Mouse (Mus musculus) hindbrain, embryonic 11.5 days (tissue): ENCODE data around the gene Megf6. TPM values are rescaled to one million over a fixed set of nuclear protein-coding genes. Genes with fewer than 3 reads are reported as not detected.

Experiments
- ATAC-seq: fragments of 200-750 bp; cut with Nextera tagmentation; 2 replicates; pipeline ENCODE4 v1.8.0; 2017; ENCODE audit warnings: mild to moderate bottlenecking, moderate TSS enrichment, moderate library complexity; ENCODE audit not compliant: low FRiP score
- DNase-seq: peaks from one replicate; pipeline ENCODE4 v3.0.0-alpha.2; 2015; ENCODE audit warnings: low spot score
- H3K27ac ChIP-seq: fragments of 300-500 bp; sonication (generic); 2 replicates; pipeline ENCODE4 v1.5.1; 2014; ENCODE audit warnings: mild to moderate bottlenecking, low read depth, low read length
- H3K27me3 ChIP-seq: fragments of 300-500 bp; sonication (generic); 2 replicates; pipeline ENCODE4 v1.6.1; 2014; ENCODE audit warnings: mild to moderate bottlenecking, low read length, moderate library complexity, mixed read lengths; ENCODE audit not compliant: control insufficient read depth, insufficient read depth
- H3K36me3 ChIP-seq: fragments of 300-500 bp; sonication (generic); 2 replicates; pipeline ENCODE4 v1.6.1; 2014; ENCODE audit warnings: mild to moderate bottlenecking, low read length, moderate library complexity, mixed read lengths; ENCODE audit not compliant: control insufficient read depth, insufficient read depth
- H3K4me1 ChIP-seq: fragments of 300-500 bp; sonication (generic); replicated peaks from 2 replicates; pipeline ENCODE4 v1.6.1; 2014; ENCODE audit warnings: low read length, mixed read lengths; ENCODE audit not compliant: control insufficient read depth, insufficient read depth
- H3K4me2 ChIP-seq: fragments of 300-500 bp; sonication (generic); replicated peaks from 2 replicates; pipeline ENCODE4 v1.6.1; 2014; ENCODE audit warnings: mild to moderate bottlenecking, low read depth, low read length
- H3K4me3 ChIP-seq: fragments of 300-500 bp; sonication (generic); 2 replicates; pipeline ENCODE4 v1.5.1; 2014; ENCODE audit warnings: low read depth, low read length
- H3K9ac ChIP-seq: fragments of 300-500 bp; sonication (generic); 2 replicates; pipeline ENCODE4 v1.6.1; 2014; ENCODE audit warnings: low read depth, low read length
- H3K9me3 ChIP-seq: fragments of 300-500 bp; sonication (generic); 2 replicates; pipeline ENCODE4 v1.6.1; 2016; ENCODE audit warnings: low read length; ENCODE audit not compliant: control insufficient read depth
- WGBS: fragments of 180-500 bp; shearing (Covaris S2); extraction: QIAGEN DNeasy Blood & Tissue Kit; methylation state at CpG from one replicate; pipeline ENCODE4 v1.1.7; 2014; 5-methylcytosine and 5-hydroxymethylcytosine counted together
- polyA plus RNA-seq: library from polyadenylated mRNA; unstranded; fragments of >200 nt; fragmentation: Nextera tagmentation; extraction: Ambion mirVana; gene quantifications from 2 replicates; pipeline ENCODE4 v1.2.1, GENCODE M21; 2014

Megf6 gene
- polyA plus RNA-seq = 14.9 and 18.2 TPM in 2 replicates

- Histone ChIP-seq H3K4me3 (peak within 1 kb of the TSS; percentile 60), H3K4me1 (peaks cover 11% of the 10 kb centered on the region), H3K27me3 (peaks cover 19% of the 10 kb centered on the region), H3K9me3 (no peaks in the 10 kb centered on the region), H3K27ac (peak within 1 kb of the TSS; percentile 31), H3K36me3 (no peaks in the 10 kb centered on the region), H3K4me2 (peak within 1 kb of the TSS; percentile 94), H3K9ac (peak within 1 kb of the TSS; percentile 55)
- ATAC-seq (peak; percentile 82), DNase-seq (peak; percentile 84)
- WGBS = under 1% methylated on average over 50 of the region's 61 CpGs
Observed at GRCm38 (mm10) chr4:154170506-154171150, at the start of gene Megf6. Megf6 (plus strand) TSS chr4:154170730.

GRCm38 (mm10) chr4:154121800-154122199 lies 48.7 kb upstream of the Megf6 start:
- H3K27ac ChIP-seq = no peak overlapping the region
- H3K4me1 ChIP-seq = no peaks in the 10 kb centered on the region
- no peaks in the 10 kb centered on the region for H3K36me3 ChIP-seq
- no peak overlapping the region for H3K9ac ChIP-seq
- no peaks in the 10 kb centered on the region for H3K9me3 ChIP-seq
- no peak overlapping the region for H3K4me2 ChIP-seq
- no peak for DNase-seq
- 79% methylated on average over 11 of the region's 11 CpGs for WGBS
- no peak overlapping the region for H3K4me3 ChIP-seq
- no peaks in the 10 kb centered on the region; the same call in 1 of the 2 replicates for H3K27me3 ChIP-seq
- ATAC-seq = no peak

GRCm38 (mm10) chr4:154122374-154122773 lies 48.2 kb upstream of the Megf6 start:
- no peak overlapping the region for H3K4me3 ChIP-seq
- DNase-seq (no peak), ATAC-seq (no peak)
- WGBS = 84% methylated on average over 7 of the region's 7 CpGs
- H3K27ac ChIP-seq = no peak overlapping the region
- H3K9ac ChIP-seq = no peak overlapping the region
- H3K36me3 ChIP-seq = no peaks in the 10 kb centered on the region
- H3K9me3 ChIP-seq = no peaks in the 10 kb centered on the region
- H3K27me3 ChIP-seq = no peaks in the 10 kb centered on the region; the same call in 1 of the 2 replicates
- no peak overlapping the region for H3K4me2 ChIP-seq
- H3K4me1 ChIP-seq = no peaks in the 10 kb centered on the region

GRCm38 (mm10) chr4:154123553-154123952 lies 47.0 kb upstream of the Megf6 start:
- Histone ChIP-seq H3K4me1 (no peaks in the 10 kb centered on the region), H3K27me3 (no peaks in the 10 kb centered on the region; the same call in 1 of the 2 replicates), H3K27ac (no peak overlapping the region), H3K9me3 (no peaks in the 10 kb centered on the region), H3K4me3 (no peak overlapping the region), H3K4me2 (no peak overlapping the region), H3K36me3 (no peaks in the 10 kb centered on the region), H3K9ac (no peak overlapping the region)
- DNase-seq (no peak), ATAC-seq (no peak)
- WGBS = 83% methylated on average over 6 of the region's 6 CpGs

- Histone ChIP-seq H3K9ac (no peak overlapping the region), H3K36me3 (no peaks in the 10 kb centered on the region), H3K4me1 (no peaks in the 10 kb centered on the region), H3K4me3 (no peak overlapping the region), H3K4me2 (no peak overlapping the region), H3K27me3 (no peaks in the 10 kb centered on the region; the same call in 1 of the 2 replicates), H3K9me3 (no peaks in the 10 kb centered on the region), H3K27ac (no peak overlapping the region)
- DNase-seq (no peak), ATAC-seq (no peak)
- 82% methylated on average over 5 of the region's 5 CpGs for WGBS
Observed at GRCm38 (mm10) chr4:154125202-154125601, 45.3 kb upstream of the Megf6 start.

- Histone ChIP-seq H3K27ac (no peak overlapping the region), H3K9me3 (no peaks in the 10 kb centered on the region), H3K36me3 (no peaks in the 10 kb centered on the region), H3K4me1 (no peaks in the 10 kb centered on the region), H3K27me3 (no peaks in the 10 kb centered on the region; the same call in 1 of the 2 replicates), H3K4me2 (no peak overlapping the region), H3K4me3 (no peak overlapping the region), H3K9ac (no peak overlapping the region)
- DNase-seq = no peak
- ATAC-seq = no peak
- WGBS = 75% methylated on average over 3 of the region's 3 CpGs
Observed at GRCm38 (mm10) chr4:154127273-154127672, 43.3 kb upstream of the Megf6 start.

- ATAC-seq = no peak
- no peak overlapping the region for H3K4me3 ChIP-seq
- H3K4me2 ChIP-seq = no peak overlapping the region
- H3K27ac ChIP-seq = no peak overlapping the region
- H3K9ac ChIP-seq = no peak overlapping the region
- H3K9me3 ChIP-seq = no peaks in the 10 kb centered on the region
- no peaks in the 10 kb centered on the region for H3K4me1 ChIP-seq
- DNase-seq = no peak
- no peaks in the 10 kb centered on the region; the same call in 1 of the 2 replicates for H3K27me3 ChIP-seq
- H3K36me3 ChIP-seq = no peaks in the 10 kb centered on the region
Observed at GRCm38 (mm10) chr4:154129950-154130349, 40.6 kb upstream of the Megf6 start.

GRCm38 (mm10) chr4:154131894-154132293 lies 38.6 kb upstream of the Megf6 start:
- H3K27me3 ChIP-seq = peaks cover 4% of the 10 kb centered on the region
- no peak overlapping the region for H3K27ac ChIP-seq
- H3K4me3 ChIP-seq = no peak overlapping the region
- DNase-seq = no peak
- WGBS = 77% methylated on average over 4 of the region's 4 CpGs
- no peaks in the 10 kb centered on the region for H3K9me3 ChIP-seq
- no peak overlapping the region for H3K9ac ChIP-seq
- H3K4me2 ChIP-seq = no peak overlapping the region
- no peaks in the 10 kb centered on the region for H3K36me3 ChIP-seq
- H3K4me1 ChIP-seq = no peaks in the 10 kb centered on the region
- ATAC-seq = no peak

- no peaks in the 10 kb centered on the region for H3K36me3 ChIP-seq
- WGBS = 72% methylated on average over 4 of the region's 4 CpGs
- ATAC-seq = no peak
- H3K4me1 ChIP-seq = peaks cover 3% of the 10 kb centered on the region; the same call in 1 of the 2 replicates
- no peak overlapping the region for H3K9ac ChIP-seq
- DNase-seq = no peak
- H3K4me3 ChIP-seq = no peak overlapping the region
- H3K4me2 ChIP-seq = no peak overlapping the region
- H3K9me3 ChIP-seq = no peaks in the 10 kb centered on the region
- peaks cover 30% of the 10 kb centered on the region for H3K27me3 ChIP-seq
- no peak overlapping the region for H3K27ac ChIP-seq
Observed at GRCm38 (mm10) chr4:154134803-154135202, 35.7 kb upstream of the Megf6 start.
